Mouse (Mus musculus): ENCODE measurements around the gene Atp2a1. TPM values are rescaled to one million over a fixed set of nuclear protein-coding genes. Genes with fewer than 3 reads are reported as not detected.

Atp2a1 gene
- polyA plus RNA-seq, 1 experiment from 2014 or later = 12.7 TPM

GRCm38 (mm10) chr7:126445104-126445815, 17.6 kb downstream of the Atp2a1 start:
- no peak for ATAC-seq (ENCODE audit: low FRiP score)
- no peak overlapping the region for H3K4me2 ChIP-seq
- whole genome bisulfite sequencing = 93% methylated on average over 15 of the region's 15 CpGs
- H3K9me3 ChIP-seq (replicated peaks) = no peaks in the 10 kb centered on the region
- peaks cover 56% of the 10 kb centered on the region for H3K36me3 ChIP-seq
- no peaks in the 10 kb centered on the region for H3K27me3 ChIP-seq (replicated peaks)
- no peaks in the 10 kb centered on the region for H3K4me1 ChIP-seq
- no peak overlapping the region for H3K9ac ChIP-seq (replicated peaks)
- H3K27ac ChIP-seq (replicated peaks) = no peak overlapping the region
- H3K4me3 ChIP-seq (replicated peaks) = no peak overlapping the region

GRCm38 (mm10) chr7:126444536-126444935, 18.4 kb downstream of the Atp2a1 start:
- Histone ChIP-seq H3K36me3 (peaks cover 59% of the 10 kb centered on the region), H3K27me3 (replicated peaks) (no peaks in the 10 kb centered on the region), H3K4me1 (no peaks in the 10 kb centered on the region), H3K9me3 (replicated peaks) (no peaks in the 10 kb centered on the region), H3K27ac (replicated peaks) (no peak overlapping the region), H3K4me3 (replicated peaks) (no peak overlapping the region), H3K9ac (replicated peaks) (no peak overlapping the region), H3K4me2 (no peak overlapping the region)
- ATAC-seq (ENCODE audit: low FRiP score) = no peak
- WGBS = 97% methylated on average over 9 of the region's 9 CpGs

DNA sequence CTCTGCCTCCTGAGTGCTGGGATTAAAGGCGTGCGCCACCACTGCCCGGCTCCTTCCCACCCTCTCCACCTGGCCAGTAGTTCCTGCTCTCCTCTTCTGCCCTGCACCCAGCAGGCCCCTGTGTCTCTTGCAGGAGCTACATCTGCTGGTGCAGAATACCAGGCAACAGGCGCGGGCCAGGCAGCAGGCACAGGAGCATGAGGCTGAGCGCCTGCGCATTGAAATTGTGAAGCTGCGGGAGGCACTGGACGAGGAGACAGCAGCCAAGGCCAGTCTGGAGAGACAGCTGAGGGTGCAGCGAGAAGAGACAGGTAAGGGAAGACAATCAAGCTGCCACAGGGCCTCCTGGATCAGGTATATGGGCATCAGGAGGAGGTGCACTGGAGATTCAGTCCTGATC, 18.9 kb downstream of the Atp2a1 start:
- no peak overlapping the region for H3K9ac ChIP-seq (replicated peaks)
- H3K4me2 ChIP-seq = no peak overlapping the region
- ATAC-seq (ENCODE audit: low FRiP score) = no peak
- no peaks in the 10 kb centered on the region for H3K4me1 ChIP-seq
- 94% methylated on average over 10 of the region's 10 CpGs for WGBS
- no peaks in the 10 kb centered on the region for H3K27me3 ChIP-seq (replicated peaks)
- no peaks in the 10 kb centered on the region for H3K9me3 ChIP-seq (replicated peaks)
- no peak overlapping the region for H3K27ac ChIP-seq (replicated peaks)
- peaks cover 59% of the 10 kb centered on the region for H3K36me3 ChIP-seq
- no peak overlapping the region for H3K4me3 ChIP-seq (replicated peaks)

- Histone ChIP-seq H3K27me3 (replicated peaks) (no peaks in the 10 kb centered on the region), H3K4me2 (no peak overlapping the region), H3K9me3 (replicated peaks) (no peaks in the 10 kb centered on the region), H3K4me3 (replicated peaks) (no peak overlapping the region), H3K4me1 (no peaks in the 10 kb centered on the region), H3K36me3 (peaks cover 43% of the 10 kb centered on the region), H3K27ac (replicated peaks) (no peak overlapping the region), H3K9ac (replicated peaks) (no peak overlapping the region)
- ATAC-seq (ENCODE audit: low FRiP score) = no peak
- 72% methylated on average over 9 of the region's 9 CpGs for WGBS
These were observed 22.8 kb downstream of the Atp2a1 start for GRCm38 (mm10) chr7:126440134-126440533.

DNA sequence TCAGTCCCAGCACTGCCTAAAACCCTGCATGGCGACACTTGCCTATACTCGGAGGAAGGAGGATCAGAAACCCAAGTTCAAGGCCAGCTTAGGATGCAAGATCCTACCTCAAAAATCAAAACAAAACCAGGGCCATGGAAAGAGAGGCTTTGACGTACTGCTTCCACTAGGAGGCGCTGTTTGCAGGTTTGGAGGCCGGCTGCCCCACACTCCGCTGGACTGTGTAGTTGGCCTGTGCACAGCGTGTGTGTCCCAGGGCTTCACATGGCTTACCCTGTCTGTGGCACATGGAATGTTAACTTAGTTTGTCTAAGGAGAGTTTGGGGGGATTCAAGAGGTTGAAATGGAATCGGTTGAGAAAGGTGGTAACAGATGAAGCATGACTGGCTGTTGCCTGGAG, 26.1 kb downstream of the Atp2a1 start:
- H3K9ac ChIP-seq (replicated peaks) = no peak overlapping the region
- H3K9me3 ChIP-seq (replicated peaks) = no peaks in the 10 kb centered on the region
- WGBS = 20% methylated on average over 8 of the region's 8 CpGs
- no peaks in the 10 kb centered on the region for H3K4me1 ChIP-seq
- H3K4me2 ChIP-seq = no peak overlapping the region
- no peak for ATAC-seq (ENCODE audit: low FRiP score)
- H3K27me3 ChIP-seq (replicated peaks) = no peaks in the 10 kb centered on the region
- peaks cover 26% of the 10 kb centered on the region for H3K36me3 ChIP-seq
- H3K4me3 ChIP-seq (replicated peaks) = no peak overlapping the region
- H3K27ac ChIP-seq (replicated peaks) = no peak overlapping the region

DNA sequence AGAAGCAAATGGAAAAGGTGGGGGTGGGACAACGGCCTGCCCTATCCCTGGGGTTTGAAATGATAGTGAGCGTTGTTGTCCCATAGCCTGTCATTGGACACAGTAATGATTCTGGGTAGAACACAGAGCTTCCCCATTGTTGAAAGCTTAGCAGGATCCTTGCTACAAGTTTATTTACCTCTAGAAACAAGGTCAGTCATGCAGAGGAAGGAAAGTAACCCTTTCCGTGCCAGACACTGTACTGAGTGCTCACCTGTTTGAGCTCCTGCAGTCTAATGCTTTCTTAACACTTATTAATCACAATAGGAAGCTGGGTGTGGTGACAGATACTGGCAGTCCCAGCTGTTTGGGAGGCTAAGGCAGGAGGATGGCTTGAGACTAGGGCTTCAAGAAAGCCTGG, 27.1 kb downstream of the Atp2a1 start:
- H3K4me3 ChIP-seq (replicated peaks) = no peak overlapping the region
- no peaks in the 10 kb centered on the region for H3K4me1 ChIP-seq
- H3K9me3 ChIP-seq (replicated peaks) = no peaks in the 10 kb centered on the region
- 92% methylated on average over 3 of the region's 3 CpGs for WGBS
- no peak overlapping the region for H3K9ac ChIP-seq (replicated peaks)
- no peak for ATAC-seq (ENCODE audit: low FRiP score)
- H3K36me3 ChIP-seq = peaks cover 24% of the 10 kb centered on the region; the same call in 1 of the 2 replicates
- no peak overlapping the region for H3K27ac ChIP-seq (replicated peaks)
- no peak overlapping the region for H3K4me2 ChIP-seq
- H3K27me3 ChIP-seq (replicated peaks) = no peaks in the 10 kb centered on the region

DNA sequence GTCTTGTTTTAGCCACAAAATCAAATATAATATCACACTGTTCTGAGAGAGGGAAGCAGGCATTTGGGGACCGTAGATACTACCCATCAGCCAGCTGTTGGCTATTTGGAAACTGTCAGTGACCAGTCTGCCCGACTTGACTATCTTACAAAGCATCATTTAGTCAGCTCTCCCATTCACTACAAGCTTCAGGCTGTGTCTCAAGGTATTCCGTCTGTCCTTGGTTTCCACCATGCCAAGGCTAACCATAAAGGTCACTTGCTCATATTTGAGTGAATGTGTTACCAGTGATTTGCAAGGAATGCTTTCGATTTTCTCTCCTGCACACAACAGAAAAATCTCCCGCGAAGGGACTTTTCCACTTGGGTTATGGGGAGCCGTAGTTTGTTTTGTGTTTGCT, 28.2 kb downstream of the Atp2a1 start:
- Histone ChIP-seq H3K36me3 (peaks cover 21% of the 10 kb centered on the region; the same call in 1 of the 2 replicates), H3K27me3 (replicated peaks) (no peaks in the 10 kb centered on the region), H3K27ac (replicated peaks) (no peak overlapping the region), H3K9me3 (replicated peaks) (no peaks in the 10 kb centered on the region), H3K4me3 (replicated peaks) (no peak overlapping the region), H3K9ac (replicated peaks) (no peak overlapping the region), H3K4me2 (no peak overlapping the region), H3K4me1 (peaks cover 6% of the 10 kb centered on the region)
- ATAC-seq (ENCODE audit: low FRiP score) = no peak
- WGBS = 88% methylated on average over 7 of the region's 7 CpGs

DNA sequence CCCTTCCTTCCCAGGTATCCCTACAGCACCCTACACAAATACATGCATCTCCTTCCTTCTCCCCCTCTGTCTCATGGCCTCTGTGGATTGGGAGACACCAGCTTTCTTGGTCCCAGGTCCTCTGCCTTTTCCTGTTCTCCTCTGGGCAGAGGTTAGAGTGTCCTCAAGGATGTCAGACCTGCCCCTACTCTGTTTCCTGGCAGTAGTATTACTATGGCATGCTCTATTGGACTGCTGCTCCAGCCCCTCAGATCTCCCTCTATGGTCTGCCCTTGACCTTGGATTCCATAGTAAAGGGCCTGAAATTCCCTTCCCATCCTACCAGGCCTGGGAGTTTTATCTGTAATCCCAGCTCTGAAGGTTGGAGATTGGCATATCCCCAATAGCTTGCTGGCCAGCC, 32.7 kb downstream of the Atp2a1 start:
- ATAC-seq (ENCODE audit: low FRiP score) = no peak
- peak overlapping the region; percentile 87; the same call in 1 of the 2 replicates for H3K9ac ChIP-seq (replicated peaks)

GRCm38 (mm10) chr7:126429503-126429898, 33.4 kb downstream of the Atp2a1 start:
- no peaks in the 10 kb centered on the region for H3K9me3 ChIP-seq (replicated peaks)
- no peaks in the 10 kb centered on the region for H3K27me3 ChIP-seq (replicated peaks)
- peak overlapping the region; percentile 87 for H3K9ac ChIP-seq (replicated peaks)
- peak; percentile 32 for ATAC-seq (ENCODE audit: low FRiP score)
- 27% methylated on average over 15 of the region's 15 CpGs for WGBS
- peaks cover 25% of the 10 kb centered on the region for H3K4me1 ChIP-seq
- peak overlapping the region; percentile 91 for H3K4me2 ChIP-seq
- H3K4me3 ChIP-seq (replicated peaks) = peak overlapping the region; percentile 79
- H3K27ac ChIP-seq (replicated peaks) = peak overlapping the region; percentile 94
- peaks cover 5% of the 10 kb centered on the region; the same call in 1 of the 2 replicates for H3K36me3 ChIP-seq

More for the DNA sequence above, 32.7 kb downstream of the Atp2a1 start:
- H3K4me1 ChIP-seq = peaks cover 25% of the 10 kb centered on the region
- no peaks in the 10 kb centered on the region for H3K9me3 ChIP-seq (replicated peaks)
- H3K4me2 ChIP-seq = peak overlapping the region; percentile 91
- H3K27me3 ChIP-seq (replicated peaks) = no peaks in the 10 kb centered on the region
- no peak overlapping the region for H3K27ac ChIP-seq (replicated peaks)
- H3K4me3 ChIP-seq (replicated peaks) = peak overlapping the region; percentile 79
- H3K36me3 ChIP-seq = peaks cover 11% of the 10 kb centered on the region; the same call in 1 of the 2 replicates

- WGBS = under 1% methylated on average over 82 of the region's 82 CpGs
- ATAC-seq (ENCODE audit: low FRiP score) = peak; percentile 94
These were observed 34.0 kb downstream of the Atp2a1 start, which contains the start of gene Rabep2 for GRCm38 (mm10) chr7:126428631-126429502. Gene Rabep2, plus strand, starts transcription at chr7:126428759.

DNA sequence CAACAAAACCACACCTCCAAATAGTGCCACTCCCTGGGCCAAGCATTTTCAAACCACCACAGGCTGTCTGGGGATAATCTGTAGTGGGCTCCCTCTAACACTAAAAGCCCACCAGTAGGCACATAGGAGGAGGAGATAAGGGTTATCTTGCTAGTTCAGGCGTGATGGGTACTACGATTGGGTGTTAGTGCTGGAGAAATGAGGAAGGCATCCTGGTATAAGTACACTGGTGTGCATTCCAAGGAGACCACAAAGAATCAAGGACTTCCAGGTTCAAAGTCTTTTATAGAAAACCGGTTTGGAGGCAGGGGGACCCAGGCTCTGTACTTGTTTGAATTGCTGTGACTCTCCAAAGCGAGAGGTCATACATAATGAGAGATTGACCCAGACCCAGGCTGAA, 34.8 kb downstream of the Atp2a1 start:
- Histone ChIP-seq H3K4me3 (replicated peaks) (peak overlapping the region; percentile 79), H3K4me1 (peaks cover 25% of the 10 kb centered on the region), H3K9ac (replicated peaks) (peak overlapping the region; percentile 87), H3K36me3 (peaks cover 5% of the 10 kb centered on the region; the same call in 1 of the 2 replicates), H3K27ac (replicated peaks) (peak overlapping the region; percentile 94), H3K9me3 (replicated peaks) (no peaks in the 10 kb centered on the region), H3K4me2 (peak overlapping the region; percentile 91), H3K27me3 (replicated peaks) (no peaks in the 10 kb centered on the region)
- WGBS = 13% methylated on average over 4 of the region's 4 CpGs
- peak; percentile 1; the same call in 1 of the 2 replicates for ATAC-seq (ENCODE audit: low FRiP score)

More at GRCm38 (mm10) chr7:126428631-126429502, 34.0 kb downstream of the Atp2a1 start, which contains the start of gene Rabep2:
- H3K4me2 ChIP-seq = peak within 1 kb of the TSS; percentile 91
- peak within 1 kb of the TSS; percentile 87 for H3K9ac ChIP-seq (replicated peaks)
- peaks cover 25% of the 10 kb centered on the region for H3K4me1 ChIP-seq
- H3K9me3 ChIP-seq (replicated peaks) = no peaks in the 10 kb centered on the region
- H3K36me3 ChIP-seq = peaks cover 5% of the 10 kb centered on the region; the same call in 1 of the 2 replicates
- no peaks in the 10 kb centered on the region for H3K27me3 ChIP-seq (replicated peaks)
- H3K27ac ChIP-seq (replicated peaks) = peak within 1 kb of the TSS; percentile 94
- H3K4me3 ChIP-seq (replicated peaks) = peak within 1 kb of the TSS; percentile 79

All from neural tube, embryonic 15.5 days (tissue).